Comparison of ENCODE assay signal across 7 mouse cellular contexts in the genomic region with DNA sequence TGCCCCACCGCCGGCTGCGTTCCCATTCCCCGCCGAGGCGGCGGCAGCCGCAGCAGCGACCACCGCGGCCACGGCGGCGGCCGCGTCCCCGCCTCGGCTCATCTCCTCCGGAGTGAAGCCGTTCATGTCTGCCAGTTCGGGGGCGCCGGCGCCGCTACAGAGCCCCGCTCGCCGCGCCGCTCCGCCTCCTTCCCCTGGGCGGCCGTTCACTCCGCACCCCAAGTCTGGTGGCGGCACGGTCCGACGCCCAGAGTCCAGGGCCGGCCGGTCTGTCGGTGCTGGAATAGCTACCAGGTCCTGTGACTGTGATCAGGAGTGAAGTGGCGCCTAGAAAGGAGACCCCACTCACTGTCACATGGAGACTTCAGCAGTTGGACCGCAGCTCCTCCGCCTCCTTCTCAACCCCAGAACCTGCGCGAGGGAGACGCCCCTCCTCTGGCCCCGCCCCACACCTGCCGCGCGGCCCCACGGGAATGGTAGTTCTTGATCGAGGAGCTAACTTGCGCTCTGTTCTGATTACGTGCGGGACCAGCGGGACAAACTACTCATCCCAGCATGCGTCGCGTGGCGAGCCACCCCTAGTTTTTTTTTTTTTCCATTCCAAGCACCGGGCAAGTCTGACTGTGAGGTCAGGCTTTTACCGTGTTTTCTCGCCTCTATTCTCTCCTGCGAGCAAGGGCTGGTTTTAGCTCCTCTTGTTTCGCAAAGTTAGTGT. TPM values are rescaled to one million over a fixed set of nuclear protein-coding genes. Genes with fewer than 3 reads are reported as not detected.
DNase-seq lines count a peak whose midpoint lies in the region; ATAC-seq and TF ChIP-seq lines count a peak whose summit lies in the region.

A gene (minus strand): TSS at position 420 of the 715 bp plus-strand sequence.

- no peak for TF ChIP-seq CTCF in intestine, postnatal 0 days (IDR thresholded peaks at IDR 0.05; ENCODE audit: low read depth)
- TF ChIP-seq CTCF in small intestine, adult 2 months (IDR thresholded peaks at IDR 0.05; ENCODE audit: extremely low read depth, insufficient read length, insufficient replicate concordance, low read depth, low read length) = no peak

- intact Hi-C loops in left cerebral cortex, postnatal 4 days (cut with DNase I) = no loop called here

- H3K9me3 ChIP-seq in embryonic facial prominence, embryonic 10.5 days = no peaks in the 10 kb centered on the region
- H3K9me3 ChIP-seq in intestine, postnatal 0 days (ENCODE audit: control insufficient read depth) = no peaks in the 10 kb centered on the region
- H3K9me3 ChIP-seq in midbrain, embryonic 12.5 days = no peaks in the 10 kb centered on the region

- peak within 1 kb of the TSS; percentile 77 for H3K9ac ChIP-seq in intestine, postnatal 0 days (ENCODE audit: low read depth, low read length)
- peak within 1 kb of the TSS; percentile 96 for H3K9ac ChIP-seq in midbrain, embryonic 12.5 days (replicated peaks)

- peaks cover 12% of the 10 kb centered on the region for H3K4me1 ChIP-seq in embryonic facial prominence, embryonic 10.5 days
- H3K4me1 ChIP-seq in intestine, postnatal 0 days (replicated peaks; ENCODE audit: control insufficient read depth, insufficient read depth, low read length) = 0 out of 2 replicates have a peak, but pooled peaks cover 5% of the 10 kb centered on the region
- peaks cover 14% of the 10 kb centered on the region for H3K4me1 ChIP-seq in midbrain, embryonic 12.5 days
- peaks cover 6% of the 10 kb centered on the region; the same call in 1 of the 2 replicates for H3K4me1 ChIP-seq in small intestine, adult 2 months (ENCODE audit: control insufficient read depth, insufficient read depth, insufficient read length, low read length)

- TF ChIP-seq POLR2A in small intestine, adult 2 months (IDR thresholded peaks at IDR 0.05; ENCODE audit: low read depth, low read length) = no peak

- peak; percentile 95 for ATAC-seq in intestine, postnatal 0 days
- peak; percentile 95 for ATAC-seq in midbrain, embryonic 12.5 days (ENCODE audit: low FRiP score, low read depth)

- H3K4me3 ChIP-seq in embryonic facial prominence, embryonic 10.5 days = peak within 1 kb of the TSS; percentile 97
- H3K4me3 ChIP-seq in intestine, postnatal 0 days (ENCODE audit: low read depth, low read length) = peak within 1 kb of the TSS; percentile 100
- peak within 1 kb of the TSS; percentile 98 for H3K4me3 ChIP-seq in midbrain, embryonic 12.5 days
- H3K4me3 ChIP-seq in small intestine, adult 2 months (ENCODE audit: low read depth, low read length) = peak within 1 kb of the TSS; percentile 87

- H3K27me3 ChIP-seq in embryonic facial prominence, embryonic 10.5 days (replicated peaks; ENCODE audit: low read depth, poor library complexity, severe bottlenecking) = no peaks in the 10 kb centered on the region
- no peaks in the 10 kb centered on the region for H3K27me3 ChIP-seq in intestine, postnatal 0 days (replicated peaks; ENCODE audit: control insufficient read depth, insufficient read depth, low read length)
- no peaks in the 10 kb centered on the region for H3K27me3 ChIP-seq in midbrain, embryonic 12.5 days
- no peaks in the 10 kb centered on the region for H3K27me3 ChIP-seq in small intestine, adult 2 months (ENCODE audit: control insufficient read depth, insufficient read depth, low read length)

- peak within 1 kb of the TSS; percentile 89 for H3K4me2 ChIP-seq in intestine, postnatal 0 days (replicated peaks; ENCODE audit: low read depth)
- peak within 1 kb of the TSS; percentile 78 for H3K4me2 ChIP-seq in midbrain, embryonic 12.5 days (replicated peaks)

- DNase-seq in adrenal gland, postnatal 10 days = peak; percentile 99
- peak; percentile 100 for DNase-seq in embryonic facial prominence, embryonic 10.5 days (ENCODE audit: low spot score)
- DNase-seq in gonadal fat pad, adult 2 months (ENCODE audit: low read depth) = peak; percentile 78
- DNase-seq in left cerebral cortex, postnatal 4 days = peak; percentile 100

- H3K36me3 ChIP-seq in embryonic facial prominence, embryonic 10.5 days (replicated peaks) = peaks cover 26% of the 10 kb centered on the region
- H3K36me3 ChIP-seq in intestine, postnatal 0 days (ENCODE audit: control insufficient read depth, insufficient read depth) = no peaks in the 10 kb centered on the region
- H3K36me3 ChIP-seq in midbrain, embryonic 12.5 days = peaks cover 7% of the 10 kb centered on the region
- peaks cover 3% of the 10 kb centered on the region; the same call in 1 of the 2 replicates for H3K36me3 ChIP-seq in small intestine, adult 2 months (ENCODE audit: control insufficient read depth, insufficient read depth, low read length)

- H3K27ac ChIP-seq in embryonic facial prominence, embryonic 10.5 days (replicated peaks) = peak within 1 kb of the TSS; percentile 97
- H3K27ac ChIP-seq in intestine, postnatal 0 days (ENCODE audit: low read depth, low read length) = peak within 1 kb of the TSS; percentile 78
- H3K27ac ChIP-seq in midbrain, embryonic 12.5 days (replicated peaks) = peak within 1 kb of the TSS; percentile 99
- peak within 1 kb of the TSS; percentile 86 for H3K27ac ChIP-seq in small intestine, adult 2 months (ENCODE audit: insufficient read depth, low read depth, low read length)

- WGBS in embryonic facial prominence, embryonic 10.5 days = under 1% methylated on average over 66 of the region's 66 CpGs
- WGBS in intestine, postnatal 0 days = under 1% methylated on average over 56 of the region's 66 CpGs
- under 1% methylated on average over 61 of the region's 66 CpGs for WGBS in midbrain, embryonic 12.5 days
- under 1% methylated on average over 66 of the region's 66 CpGs for WGBS in small intestine, adult 2 months

RNA-seq across cellular contexts. Expression of the gene that starts here (rescaled TPM):
- total RNA-seq in adrenal gland, postnatal 10 days (2021) = 10 to 100 TPM in 1 of 2 experiments, 1 to 10 TPM in 1; 9.8 to 10.3 TPM
- 72.8 and 76.0 TPM in 2 replicates for polyA plus RNA-seq in embryonic facial prominence, embryonic 10.5 days (2016; fragmentation: Nextera tagmentation; extraction: Ambion mirVana)
- polyA plus RNA-seq in gonadal fat pad, adult 2 months (2012; rRNA removed) = 2.2 and 2.9 TPM in 2 replicates
- 17.1 and 19.9 TPM in 2 replicates for polyA plus RNA-seq in intestine, postnatal 0 days (2015; fragmentation: Nextera tagmentation; extraction: Ambion mirVana)
- total RNA-seq in left cerebral cortex, postnatal 4 days (2021) = 10 to 100 TPM; 12.5 to 13.8 TPM
- 115 and 116 TPM in 2 replicates for polyA plus RNA-seq in midbrain, embryonic 12.5 days (2016; fragmentation: Nextera tagmentation; extraction: Ambion mirVana)
- polyA plus RNA-seq in small intestine, adult 2 months (2012; rRNA removed) = 12.2 and 17.9 TPM in 2 replicates

Comparison
In these comparisons a context has a peak if more than half of its experiments do, and no peak if none do; other contexts are left out.
1. Peak in every context shown above with its lines: DNase-seq, ATAC-seq, H3K4me3 ChIP-seq and H3K27ac ChIP-seq.